Mouse (Mus musculus) kidney, embryonic 16.5 days (tissue): ENCODE data around the gene Maml1. TPM values are rescaled to one million over a fixed set of nuclear protein-coding genes. Genes with fewer than 3 reads are reported as not detected.

Experiments used
- ATAC-seq: fragments of 200-750 bp; cut with Nextera tagmentation; 2 replicates; pipeline ENCODE4 v1.8.0; 2017; ENCODE audit warnings: moderate TSS enrichment; ENCODE audit not compliant: low FRiP score, low TSS enrichment
- H3K27ac ChIP-seq: fragments of 300-500 bp; sonication (generic); 2 replicates; pipeline ENCODE4 v1.5.1; 2014; ENCODE audit warnings: low read length
- H3K27me3 ChIP-seq: fragments of 300-500 bp; sonication (generic); 2 replicates; pipeline ENCODE4 v1.6.1; 2014; ENCODE audit warnings: low read length, control low read depth, mixed read lengths; ENCODE audit not compliant: insufficient read depth
- H3K36me3 ChIP-seq: fragments of 300-500 bp; sonication (generic); 2 replicates; pipeline ENCODE4 v1.6.1; 2014; ENCODE audit warnings: low read length, control low read depth, mixed read lengths; ENCODE audit not compliant: insufficient read depth
- H3K4me1 ChIP-seq: fragments of 300-500 bp; sonication (generic); 2 replicates; pipeline ENCODE4 v1.6.1; 2014; ENCODE audit warnings: low read length, control low read depth, mixed read lengths; ENCODE audit not compliant: insufficient read depth
- H3K4me2 ChIP-seq: fragments of 300-500 bp; sonication (generic); replicated peaks from 2 replicates; pipeline ENCODE4 v1.6.1; 2014; ENCODE audit warnings: low read depth, low read length
- H3K4me3 ChIP-seq: fragments of 300-500 bp; sonication (generic); 2 replicates; pipeline ENCODE4 v1.5.1; 2014; ENCODE audit warnings: mild to moderate bottlenecking, low read length
- H3K9ac ChIP-seq: fragments of 300-500 bp; sonication (generic); replicated peaks from 2 replicates; pipeline ENCODE4 v1.6.1; 2014; ENCODE audit warnings: low read length
- H3K9me3 ChIP-seq: fragments of 300-500 bp; sonication (generic); 2 replicates; pipeline ENCODE4 v1.6.1; 2016; ENCODE audit warnings: low read length, control low read depth
- WGBS: fragments of 180-500 bp; shearing (Covaris S2); extraction: QIAGEN DNeasy Blood & Tissue Kit; methylation state at CpG from one replicate; pipeline ENCODE4 v1.1.7; 2014; 5-methylcytosine and 5-hydroxymethylcytosine counted together
- polyA plus RNA-seq: library from polyadenylated mRNA; unstranded; fragments of >200 nt; fragmentation: Nextera tagmentation; extraction: Ambion mirVana; gene quantifications from 2 replicates; pipeline ENCODE4 v1.2.1, GENCODE M21; 2015

The Maml1 gene
- polyA plus RNA-seq, 1 experiment from 2014 or later = 6.3 TPM

- Histone ChIP-seq H3K27me3 (peaks cover 14% of the 10 kb centered on the region; the same call in 1 of the 2 replicates), H3K9me3 (no peaks in the 10 kb centered on the region), H3K36me3 (peaks cover 36% of the 10 kb centered on the region), H3K27ac (no peak overlapping the region), H3K9ac (no peak overlapping the region), H3K4me3 (no peak overlapping the region), H3K4me1 (peaks cover 25% of the 10 kb centered on the region), H3K4me2 (no peak overlapping the region)
- 92% methylated on average over 19 of the region's 25 CpGs for WGBS
- no peak for ATAC-seq
Measured at GRCm38 (mm10) chr11:50234606-50235005, 57.5 kb downstream of the Maml1 start.

GRCm38 (mm10) chr11:50233993-50234392 lies 58.1 kb downstream of the Maml1 start:
- H3K36me3 ChIP-seq = peaks cover 36% of the 10 kb centered on the region
- no peak overlapping the region for H3K4me3 ChIP-seq
- no peak for ATAC-seq
- H3K4me1 ChIP-seq = peaks cover 31% of the 10 kb centered on the region
- H3K4me2 ChIP-seq = no peak overlapping the region
- H3K9me3 ChIP-seq = no peaks in the 10 kb centered on the region
- H3K9ac ChIP-seq = no peak overlapping the region
- no peak overlapping the region for H3K27ac ChIP-seq
- H3K27me3 ChIP-seq = peaks cover 14% of the 10 kb centered on the region; the same call in 1 of the 2 replicates
- WGBS = 84% methylated on average over 11 of the region's 11 CpGs

- Histone ChIP-seq H3K27ac (no peak overlapping the region), H3K4me2 (no peak overlapping the region), H3K4me3 (no peak overlapping the region), H3K4me1 (peaks cover 39% of the 10 kb centered on the region), H3K27me3 (0 out of 2 replicates have a peak, but pooled peaks cover 4% of the 10 kb centered on the region), H3K9ac (no peak overlapping the region), H3K36me3 (peaks cover 36% of the 10 kb centered on the region), H3K9me3 (no peaks in the 10 kb centered on the region)
- WGBS = 90% methylated on average over 13 of the region's 13 CpGs
- no peak for ATAC-seq
Measured at GRCm38 (mm10) chr11:50233022-50233421, 59.1 kb downstream of the Maml1 start.

GRCm38 (mm10) chr11:50231411-50231810 lies 60.7 kb downstream of the Maml1 start:
- Histone ChIP-seq H3K4me1 (peaks cover 47% of the 10 kb centered on the region), H3K4me2 (peak overlapping the region; percentile 56), H3K4me3 (no peak overlapping the region), H3K36me3 (peaks cover 36% of the 10 kb centered on the region), H3K27ac (no peak overlapping the region), H3K9me3 (no peaks in the 10 kb centered on the region), H3K9ac (no peak overlapping the region), H3K27me3 (no peaks in the 10 kb centered on the region)
- 24% methylated on average over 8 of the region's 8 CpGs for WGBS
- no peak for ATAC-seq

- 32% methylated on average over 45 of the region's 45 CpGs for WGBS
- Histone ChIP-seq H3K4me1 (peaks cover 48% of the 10 kb centered on the region), H3K4me3 (peak overlapping the region; percentile 30), H3K27me3 (no peaks in the 10 kb centered on the region), H3K4me2 (peak overlapping the region; percentile 56), H3K9me3 (no peaks in the 10 kb centered on the region), H3K27ac (no peak overlapping the region), H3K36me3 (peaks cover 36% of the 10 kb centered on the region), H3K9ac (no peak overlapping the region; the same call in 1 of the 2 replicates)
- peak; percentile 35; the same call in 1 of the 2 replicates for ATAC-seq
Measured at GRCm38 (mm10) chr11:50230481-50231304, 61.4 kb downstream of the Maml1 start.

GRCm38 (mm10) chr11:50229252-50229910 lies 62.7 kb downstream of the Maml1 start:
- peaks cover 28% of the 10 kb centered on the region for H3K36me3 ChIP-seq
- no peak for ATAC-seq
- 40% methylated on average over 7 of the region's 7 CpGs for WGBS
- H3K4me1 ChIP-seq = peaks cover 48% of the 10 kb centered on the region
- H3K27me3 ChIP-seq = no peaks in the 10 kb centered on the region
- H3K27ac ChIP-seq = no peak overlapping the region
- no peak overlapping the region for H3K4me3 ChIP-seq
- H3K4me2 ChIP-seq = no peak overlapping the region
- peak overlapping the region; percentile 51; the same call in 1 of the 2 replicates for H3K9ac ChIP-seq
- no peaks in the 10 kb centered on the region for H3K9me3 ChIP-seq

GRCm38 (mm10) chr11:50228772-50229171 lies 63.3 kb downstream of the Maml1 start:
- H3K4me1 ChIP-seq = peaks cover 53% of the 10 kb centered on the region
- H3K9ac ChIP-seq = peak overlapping the region; percentile 51
- no peak for ATAC-seq
- no peaks in the 10 kb centered on the region for H3K9me3 ChIP-seq
- H3K4me3 ChIP-seq = no peak overlapping the region
- H3K27ac ChIP-seq = no peak overlapping the region
- H3K27me3 ChIP-seq = no peaks in the 10 kb centered on the region
- peaks cover 22% of the 10 kb centered on the region for H3K36me3 ChIP-seq
- H3K4me2 ChIP-seq = no peak overlapping the region
- 12% methylated on average over 3 of the region's 3 CpGs for WGBS

- no peak for ATAC-seq
- Histone ChIP-seq H3K36me3 (peaks cover 12% of the 10 kb centered on the region), H3K27ac (no peak overlapping the region), H3K4me2 (no peak overlapping the region), H3K9ac (no peak overlapping the region), H3K27me3 (no peaks in the 10 kb centered on the region), H3K4me3 (no peak overlapping the region), H3K4me1 (peaks cover 59% of the 10 kb centered on the region), H3K9me3 (no peaks in the 10 kb centered on the region)
- WGBS = 91% methylated on average over 4 of the region's 4 CpGs
Measured at GRCm38 (mm10) chr11:50227736-50228135, 64.4 kb downstream of the Maml1 start.

GRCm38 (mm10) chr11:50227226-50227625 lies 64.9 kb downstream of the Maml1 start:
- Histone ChIP-seq H3K9ac (peak overlapping the region; percentile 97), H3K4me3 (no peak overlapping the region), H3K27ac (peak overlapping the region; percentile 85; the same call in 1 of the 2 replicates)

More at GRCm38 (mm10) chr11:50227226-50227625, 64.9 kb downstream of the Maml1 start:
- Histone ChIP-seq H3K9me3 (no peaks in the 10 kb centered on the region), H3K4me1 (peaks cover 59% of the 10 kb centered on the region), H3K4me2 (peak overlapping the region; percentile 93), H3K36me3 (peaks cover 6% of the 10 kb centered on the region; the same call in 1 of the 2 replicates), H3K27me3 (no peaks in the 10 kb centered on the region)
- WGBS = 72% methylated on average over 3 of the region's 3 CpGs
- ATAC-seq = no peak
